Mouse (Mus musculus): ENCODE measurements around the gene Acsl4.

Acsl4 gene

DNA sequence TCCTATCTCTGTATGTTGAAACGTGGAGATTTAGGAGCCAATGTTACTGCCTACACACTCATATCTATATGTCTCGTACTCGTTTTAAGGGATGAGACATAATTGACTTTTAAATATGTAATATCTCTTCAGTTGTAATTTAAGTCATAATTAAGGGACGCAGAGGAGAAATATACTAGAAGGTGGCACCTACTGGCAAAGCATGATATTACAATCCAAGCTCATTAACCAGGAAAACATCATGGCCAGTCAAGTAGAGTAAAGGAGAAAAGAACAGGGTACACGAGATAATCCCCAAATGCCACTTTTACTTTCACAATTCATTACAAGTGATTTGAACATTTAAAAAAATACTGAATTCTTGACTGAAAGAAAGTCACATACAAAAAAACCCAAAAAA, 31.9 kb downstream of the Acsl4 start:
- peak; percentile 48 for DNase-seq (ENCODE audit: low spot score)

DNA sequence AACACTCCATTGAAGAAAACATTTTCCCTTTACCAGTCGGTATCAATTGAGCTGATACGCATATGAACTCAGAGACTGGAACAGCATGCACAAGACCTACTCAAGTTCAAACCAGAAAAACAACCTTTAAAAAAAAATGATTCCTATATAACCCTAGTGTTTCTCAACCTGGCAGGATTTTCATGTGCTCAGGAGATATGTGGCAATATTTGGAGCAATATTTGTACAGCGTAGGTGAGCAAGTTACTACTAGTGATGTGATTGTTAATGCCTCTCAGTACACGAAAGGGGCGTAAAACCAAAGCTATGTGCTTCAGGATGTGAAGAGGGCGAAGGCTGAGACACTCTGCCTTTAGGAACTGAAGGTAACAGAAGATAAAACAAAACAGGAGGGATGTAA, 54.1 kb downstream of the Acsl4 start:
- no peak for DNase-seq (ENCODE audit: low spot score)

DNA sequence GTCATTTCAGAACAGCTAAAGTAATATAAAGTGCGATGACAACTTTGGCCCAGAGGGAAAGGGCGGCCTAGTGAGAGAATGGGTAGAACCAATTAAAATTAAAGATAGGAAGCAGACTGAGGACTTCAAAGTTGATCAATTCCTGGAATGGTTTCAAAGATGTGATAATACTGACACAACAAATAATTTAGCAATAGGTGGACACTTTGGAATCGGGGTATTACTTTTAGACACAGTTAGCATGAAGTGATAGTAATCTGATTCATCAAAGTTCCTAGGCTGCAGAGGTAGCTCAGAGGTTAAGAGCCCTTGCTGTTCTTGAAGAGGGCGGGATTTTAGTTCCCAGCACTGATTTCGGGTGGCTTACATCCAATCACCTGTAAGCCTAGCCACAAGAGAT, 54.8 kb downstream of the Acsl4 start:
- no peak for DNase-seq (ENCODE audit: low spot score)

GRCm38 (mm10) chrX:142325760-142326159, 64.6 kb downstream of the Acsl4 start:
- DNase-seq (ENCODE audit: low spot score) = peak; percentile 20

DNA sequence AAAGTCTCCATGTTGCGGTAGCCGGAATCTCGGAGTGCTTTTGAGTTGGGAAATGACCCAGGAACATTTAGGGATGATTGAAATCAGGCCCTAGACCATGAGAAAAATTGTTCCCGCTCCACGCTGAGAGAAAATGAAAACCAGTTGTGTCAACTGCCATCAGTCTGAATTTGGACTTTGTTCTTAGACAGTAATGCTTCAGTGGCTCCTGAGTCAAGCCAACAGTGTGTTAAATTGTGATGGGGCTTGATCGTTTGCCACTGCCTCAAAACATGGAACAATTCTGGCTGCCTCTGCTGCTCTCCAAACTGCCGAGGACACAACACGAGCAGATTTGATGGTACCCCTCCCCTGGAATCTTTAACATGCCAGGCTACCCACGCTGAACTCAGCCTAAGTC, 74.2 kb downstream of the Acsl4 start:
- no peak for DNase-seq (ENCODE audit: low spot score)

DNA sequence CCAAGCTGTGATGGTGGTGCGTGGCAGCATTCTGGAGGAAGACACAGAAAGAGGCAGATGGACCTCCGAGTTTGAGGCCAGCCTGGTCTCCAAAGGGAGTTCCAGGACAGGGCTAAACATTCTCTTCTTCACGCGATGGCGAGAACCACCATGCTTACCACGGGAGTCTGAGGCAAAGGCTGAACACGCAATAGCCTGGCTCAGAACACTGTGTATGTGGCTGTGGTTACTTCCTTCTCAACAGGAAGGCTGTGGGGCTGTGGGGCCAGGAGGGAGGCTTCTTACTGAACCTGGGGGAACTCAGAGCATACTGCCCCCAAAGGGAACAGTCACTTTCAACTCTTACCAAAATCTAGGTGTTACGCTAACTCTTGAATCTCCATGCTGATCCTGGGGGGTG, 75.1 kb downstream of the Acsl4 start:
- DNase-seq (ENCODE audit: low spot score) = no peak

GRCm38 (mm10) chrX:142314307-142315024, 75.9 kb downstream of the Acsl4 start:
- peak; percentile 86 for DNase-seq (ENCODE audit: low spot score)

GRCm38 (mm10) chrX:142310431-142310830, 79.9 kb downstream of the Acsl4 start:
- peak; percentile 52 for DNase-seq (ENCODE audit: low spot score)

- no peak for DNase-seq (ENCODE audit: low spot score)
Observed at GRCm38 (mm10) chrX:142305869-142306581, 84.3 kb downstream of the Acsl4 start, which contains the start of gene Kcne1l. TSS of gene Kcne1l (minus strand) at chrX:142306294.

- DNase-seq (ENCODE audit: low spot score) = no peak
Observed at GRCm38 (mm10) chrX:142305010-142305868, 85.1 kb downstream of the Acsl4 start.

GRCm38 (mm10) chrX:142304592-142304991, 85.7 kb downstream of the Acsl4 start:
- DNase-seq (ENCODE audit: low spot score) = no peak

DNA sequence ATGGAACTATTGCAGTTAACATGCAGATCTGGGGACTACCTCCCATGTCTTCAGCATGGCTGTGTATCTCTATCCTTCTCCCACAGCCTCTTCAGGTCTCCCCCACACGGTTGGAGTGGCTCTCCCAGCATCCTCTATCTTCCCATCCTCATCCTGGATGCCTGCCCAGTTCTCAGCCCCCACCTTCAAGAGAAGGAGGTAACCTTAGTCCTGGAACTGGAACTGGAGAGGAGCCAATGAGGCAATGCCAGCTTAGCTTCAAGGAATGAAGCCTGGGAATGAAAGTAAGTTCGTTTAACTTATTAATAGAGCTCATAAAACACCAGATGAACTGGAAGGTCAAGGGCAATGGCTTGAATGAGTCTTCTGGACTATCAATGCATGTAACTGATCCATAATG, 86.9 kb downstream of the Acsl4 start:
- no peak for DNase-seq (ENCODE audit: low spot score)

GRCm38 (mm10) chrX:142285905-142286304, 104.4 kb downstream of the Acsl4 start:
- no peak for DNase-seq (ENCODE audit: low spot score)

DNA sequence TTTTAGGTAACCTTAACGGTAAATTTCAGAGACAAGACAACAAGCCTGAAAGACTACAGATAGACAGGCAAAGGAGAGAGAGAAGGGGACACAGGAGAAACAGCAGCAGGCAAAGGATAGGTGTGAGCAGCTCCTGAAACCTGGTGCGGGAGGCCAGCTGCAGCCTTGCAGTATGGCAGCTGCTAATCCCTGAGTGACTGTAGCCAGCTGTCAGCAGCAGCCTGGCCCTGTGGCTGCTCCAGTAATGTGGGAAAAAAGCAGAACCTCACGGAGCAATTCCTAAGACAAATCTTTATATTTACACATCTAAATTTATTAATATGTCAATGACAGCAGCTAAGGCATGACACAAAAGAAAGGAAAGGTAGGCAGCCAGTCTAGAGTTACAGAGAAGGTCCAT, 113.8 kb downstream of the Acsl4 start:
- no peak for DNase-seq (ENCODE audit: low spot score)

- DNase-seq (ENCODE audit: low spot score) = no peak
Observed at GRCm38 (mm10) chrX:142276031-142276430, 114.3 kb downstream of the Acsl4 start.

Data from adipocyte (in vitro differentiated cells).